Mouse (Mus musculus) MEL (cell line): ENCODE results near the gene Rest. TPM values are rescaled to one million over a fixed set of nuclear protein-coding genes. Genes with fewer than 3 reads are reported as not detected.

Experiments used
- DNase-seq: peaks from one replicate; pipeline ENCODE4 v3.0.0; 2011; ENCODE audit warnings: low read depth, low spot score
- H3K27ac ChIP-seq: 2 replicates; pipeline ENCODE4 v1.5.1; 2012; ENCODE audit warnings: low read depth, mild to moderate bottlenecking, control low read depth, low read length, moderate library complexity; ENCODE audit not compliant: control insufficient read depth
- H3K27me3 ChIP-seq, 2 experiments: fragments of 150-350 bp in 1 of 2; sonication (generic) in 1 of 2; 2 replicates each; pipeline ENCODE4 v1.6.1; 2012; ENCODE audit warnings: low read length in 2 of 2, mild to moderate bottlenecking in 2 of 2, improper control_type of control experiment in 1 of 2, moderate library complexity in 1 of 2; ENCODE audit not compliant: insufficient read depth in 2 of 2, control insufficient read depth in 1 of 2
- H3K36me3 ChIP-seq, 2 experiments: 2 replicates each; pipeline ENCODE4 v1.6.1; 2012 to 2014; ENCODE audit warnings: low read length in 2 of 2, improper control_type of control experiment in 1 of 2, inconsistent platforms in 1 of 2, mild to moderate bottlenecking in 1 of 2; ENCODE audit not compliant: insufficient read depth in 2 of 2, control insufficient read depth in 1 of 2
- H3K4me1 ChIP-seq, 2 experiments: fragments of 150-350 bp in 1 of 2; sonication (generic) in 1 of 2; 2 replicates each; pipeline ENCODE4 v1.6.1; 2012; ENCODE audit warnings: low read length in 2 of 2, improper control_type of control experiment in 1 of 2, mild to moderate bottlenecking in 1 of 2; ENCODE audit not compliant: insufficient read depth in 2 of 2, control insufficient read depth in 1 of 2
- H3K4me3 ChIP-seq, 2 experiments: fragments of 150-350 bp in 1 of 2; sonication (generic) in 1 of 2; 2 replicates each; pipeline ENCODE4 v1.5.1; 2012; ENCODE audit warnings: low read depth in 2 of 2, low read length in 2 of 2, mild to moderate bottlenecking in 2 of 2, moderate library complexity in 2 of 2, control low read depth in 1 of 2, improper control_type of control experiment in 1 of 2; ENCODE audit not compliant: control insufficient read depth in 1 of 2, insufficient read depth in 1 of 2
- H3K79me2 ChIP-seq: 2 replicates; pipeline ENCODE4 v1.6.1; 2012; ENCODE audit warnings: mild to moderate bottlenecking, low read length, moderate library complexity; ENCODE audit not compliant: control insufficient read depth, poor library complexity, insufficient read depth
- H3K9ac ChIP-seq: 2 replicates; pipeline ENCODE4 v1.6.1; 2012; ENCODE audit warnings: low read depth, mild to moderate bottlenecking, control low read depth, low read length, moderate library complexity; ENCODE audit not compliant: control insufficient read depth, poor library complexity, severe bottlenecking
- H3K9me3 ChIP-seq: fragments of 150-350 bp; sonication (generic); replicated peaks from 2 replicates; pipeline ENCODE4 v1.6.1; 2012; ENCODE audit warnings: mild to moderate bottlenecking, low read length, improper control_type of control experiment, moderate library complexity; ENCODE audit not compliant: insufficient read depth
- CHD2 ChIP-seq: IDR thresholded peaks from 2 replicates; pipeline ENCODE4 v1.6.1; 2011; ENCODE audit warnings: low read length, improper control_type of control experiment
- CTCF ChIP-seq, 3 experiments: IDR thresholded peaks in 2 of 3; conservative IDR thresholded peaks in 1 of 3; 2 replicates each; pipeline ENCODE4 v1.5.1; 2011 to 2012; ENCODE audit warnings: low read length in 3 of 3, low read depth in 2 of 3, mild to moderate bottlenecking in 2 of 3, improper control_type of control experiment in 1 of 3, inconsistent platforms in 1 of 3, mixed read lengths in 1 of 3, moderate library complexity in 1 of 3; ENCODE audit not compliant: control insufficient read depth in 1 of 3, insufficient read depth in 1 of 3, poor library complexity in 1 of 3, severe bottlenecking in 1 of 3
- EP300 ChIP-seq, 2 experiments: IDR thresholded peaks; 2 replicates each; pipeline ENCODE4 v1.6.1; 2011; ENCODE audit warnings: improper control_type of control experiment in 2 of 2, low read length in 2 of 2, low read depth in 1 of 2, mild to moderate bottlenecking in 1 of 2
- ETS1 ChIP-seq: IDR thresholded peaks from 2 replicates; pipeline ENCODE4 v1.6.1; 2012; ENCODE audit warnings: low read depth, mild to moderate bottlenecking, inconsistent platforms, low read length, improper control_type of control experiment, moderate library complexity
- GABPA ChIP-seq: IDR thresholded peaks from 2 replicates; pipeline ENCODE4 v1.6.1; 2012; ENCODE audit warnings: low read depth, mild to moderate bottlenecking, inconsistent platforms, low read length, improper control_type of control experiment, moderate library complexity
- KAT2A ChIP-seq: conservative IDR thresholded peaks from 2 replicates; pipeline ENCODE4 v1.6.1; 2012; ENCODE audit warnings: low read depth, low read length, improper control_type of control experiment, inconsistent platforms
- MEF2A ChIP-seq: IDR thresholded peaks from 2 replicates; pipeline ENCODE4 v1.6.1; 2014; ENCODE audit warnings: low read depth, mild to moderate bottlenecking, inconsistent platforms, low read length, improper control_type of control experiment; ENCODE audit not compliant: poor library complexity, insufficient replicate concordance, severe bottlenecking; ENCODE audit errors: extremely low read depth
- MXI1 ChIP-seq: IDR thresholded peaks from 2 replicates; pipeline ENCODE4 v1.6.1; 2011; ENCODE audit warnings: mild to moderate bottlenecking, low read depth, low read length, improper control_type of control experiment
- MYC ChIP-seq: IDR thresholded peaks from 2 replicates; pipeline ENCODE4 v1.6.1; 2011; ENCODE audit warnings: low read depth, mild to moderate bottlenecking, low read length, improper control_type of control experiment, moderate library complexity
- POLR2AphosphoS2 ChIP-seq: IDR thresholded peaks from 2 replicates; pipeline ENCODE4 v1.6.1; 2011; ENCODE audit warnings: low read length, improper control_type of control experiment
- RAD21 ChIP-seq: IDR thresholded peaks from 2 replicates; pipeline ENCODE4 v1.6.1; 2011; ENCODE audit warnings: mild to moderate bottlenecking, low read depth, low read length, improper control_type of control experiment
- TBP ChIP-seq: IDR thresholded peaks from 2 replicates; pipeline ENCODE4 v1.8.0; 2011; ENCODE audit warnings: low read depth, low read length, improper control_type of control experiment
- TCF12 ChIP-seq: IDR thresholded peaks from 2 replicates; pipeline ENCODE4 v1.6.1; 2014; ENCODE audit warnings: low read depth, mild to moderate bottlenecking, inconsistent platforms, low read length, improper control_type of control experiment, moderate library complexity
- UBTF ChIP-seq: IDR thresholded peaks from 2 replicates; pipeline ENCODE4 v1.6.1; 2012; ENCODE audit warnings: low read depth, mild to moderate bottlenecking, inconsistent platforms, low read length, improper control_type of control experiment, moderate library complexity, borderline replicate concordance; ENCODE audit not compliant: insufficient read depth
- USF1 ChIP-seq: IDR thresholded peaks from 2 replicates; pipeline ENCODE4 v1.6.1; 2014; ENCODE audit warnings: low read depth, mild to moderate bottlenecking, inconsistent platforms, low read length, improper control_type of control experiment, moderate library complexity
- USF2 ChIP-seq, 2 experiments: IDR thresholded peaks; 2 replicates each; pipeline ENCODE4 v1.6.1; 2011 to 2012; ENCODE audit warnings: improper control_type of control experiment in 2 of 2, low read length in 2 of 2, borderline replicate concordance in 1 of 2, inconsistent platforms in 1 of 2, low read depth in 1 of 2, mild to moderate bottlenecking in 1 of 2; ENCODE audit not compliant: insufficient read depth in 1 of 2
- ZC3H11A ChIP-seq: IDR thresholded peaks from 2 replicates; pipeline ENCODE4 v1.6.1; 2012; ENCODE audit warnings: low read depth, mild to moderate bottlenecking, inconsistent platforms, low read length, improper control_type of control experiment
- ZMIZ1 ChIP-seq: IDR thresholded peaks from 2 replicates; pipeline ENCODE4 v1.6.1; 2012; ENCODE audit warnings: low read depth, mild to moderate bottlenecking, inconsistent platforms, low read length, improper control_type of control experiment, moderate library complexity
- ZNF384 ChIP-seq: IDR thresholded peaks from 2 replicates; pipeline ENCODE4 v1.6.1; 2012; ENCODE audit warnings: low read depth, mild to moderate bottlenecking, inconsistent platforms, low read length, improper control_type of control experiment
- polyA plus RNA-seq, 2 experiments: library from polyadenylated mRNA; stranded (reverse) in 1 of 2; unstranded in 1 of 2; fragments of >175 nt in 1 of 2; fragments of >200 nt in 1 of 2; gene quantifications; 2 replicates each; pipeline versions ENCODE4 v1.2.1 to v1.2.4; 2012; ENCODE audit warnings: low replicate concordance in 2 of 2, low read depth in 1 of 2; ENCODE audit not compliant: insufficient read length in 2 of 2, insufficient read depth in 1 of 2, missing spikeins in 1 of 2
- total RNA-seq: library from RNA; depleted of rRNA; stranded (reverse); fragments of 300-350 nt; gene quantifications from 2 replicates; pipeline ENCODE4 v1.2.3, GENCODE M21; 2012

The Rest gene
- total and polyA plus RNA-seq, 3 experiments, result 7.4 to 20.6 (median 19.3) TPM

- Histone ChIP-seq H3K9me3 (no peaks in the 10 kb centered on the region), H3K27me3 (no peaks in the 10 kb centered on the region), H3K79me2 (peaks cover 58% of the 10 kb centered on the region)
- TF ChIP-seq MYC (no peak), USF2 (IDR thresholded peaks at IDR 0.05; ENCODE audit: borderline replicate concordance in 1 of 2, insufficient read depth in 1 of 2, low read depth in 1 of 2, low read length in 2 of 2) (no peak), TCF12 (no peak), POLR2AphosphoS2 (no peak), TBP (no peak), USF1 (no peak), UBTF (no peak), ZNF384 (no peak), CTCF (IDR thresholded peaks at IDR 0.05 in 2 of 3, conservative IDR thresholded peaks at IDR 0.05 in 1 of 3; ENCODE audit: control insufficient read depth in 1 of 3, insufficient read depth in 1 of 3, low read depth in 2 of 3, low read length in 3 of 3, poor library complexity in 1 of 3, severe bottlenecking in 1 of 3) (no peak), GABPA (no peak), ETS1 (no peak), MEF2A (no peak), KAT2A (no peak), EP300 (IDR thresholded peaks at IDR 0.05; ENCODE audit: low read depth in 1 of 2, low read length in 2 of 2) (no peak), ZC3H11A (no peak), MXI1 (no peak)
- TF ChIP-seq, all 39 proteins: peak for 0
- Histone ChIP-seq H3K27ac (no peak overlapping the region), H3K36me3 (peaks cover 20 to 28% of the 10 kb centered on the region in 2 experiments), H3K4me1 (0 out of 4 replicates have a peak, but pooled peaks cover 0 to 3% of the 10 kb centered on the region in 2 experiments), H3K4me3 (no peak overlapping the region), H3K9ac (no peak overlapping the region)
- DNase-seq, result no peak
Measured at GRCm38 (mm10) chr5:77267957-77268624, 2.8 kb downstream of the Rest start.

GRCm38 (mm10) chr5:77269399-77269798 is 4.1 kb downstream of the Rest start:
- Histone ChIP-seq H3K36me3 (peaks cover 23 to 31% of the 10 kb centered on the region in 2 experiments), H3K9me3 (no peaks in the 10 kb centered on the region), H3K4me1 (peaks cover 0 to 3% of the 10 kb centered on the region in 2 experiments; a peak in 1 of 4 replicates), H3K4me3 (no peak overlapping the region), H3K9ac (no peak overlapping the region), H3K79me2 (peaks cover 66% of the 10 kb centered on the region), H3K27me3 (no peaks in the 10 kb centered on the region), H3K27ac (no peak overlapping the region)
- TF ChIP-seq RAD21, result peak; percentile 10
- TF ChIP-seq CHD2, result no peak
- TF ChIP-seq ZMIZ1, result no peak
- peak; percentile 81 to 92 (median 81) for TF ChIP-seq CTCF (IDR thresholded peaks at IDR 0.05 in 2 of 3, conservative IDR thresholded peaks at IDR 0.05 in 1 of 3; ENCODE audit: control insufficient read depth in 1 of 3, insufficient read depth in 1 of 3, low read depth in 2 of 3, low read length in 3 of 3, poor library complexity in 1 of 3, severe bottlenecking in 1 of 3)
- TF ChIP-seq MYC, result peak; percentile 39; the same call in 1 of the 2 replicates
- peak; percentile 37; the same call in 1 of the 2 replicates for TF ChIP-seq TBP
- no peak for TF ChIP-seq GABPA
- peak; percentile 80 for DNase-seq
